Mouse (Mus musculus) heart, postnatal 25 days (tissue): Measurements from ENCODE around the gene Ccdc136. TPM values are rescaled to one million over a fixed set of nuclear protein-coding genes. Genes with fewer than 3 reads are reported as not detected.

Source experiments
- microRNA-seq: library from miRNA; unstranded; fragments of <30 nt; microRNA quantifications from one replicate; pipeline ENCODE4 v1.2.0, GENCODE M21; 2022
- total RNA-seq, 2 experiments: library from RNA; stranded (reverse); gene quantifications; 2 replicates each; pipeline ENCODE4 v1.2.3; 2021

Ccdc136 gene
- total RNA-seq, 2 experiments from 2014 or later = 1.9 to 3.1 TPM

Small RNAs within 50 kb of the gene (microRNA-seq; reads per million reads assigned to microRNA genes)
- gene Gm26220 (not detected), gene Gm44354 (not detected)

Other genes starting within 250 kb of the Ccdc136 start
- 10 to 100 TPM; 18.3 to 18.4 TPM for gene Rbm28, start 231.3 kb upstream of the Ccdc136 start, total RNA-seq
- 1 to 10 TPM; 3.1 to 3.6 TPM for gene Prrt4, start 216.7 kb upstream of the Ccdc136 start, total RNA-seq
- gene Impdh1, start 179.9 kb upstream of the Ccdc136 start, total RNA-seq = 10 to 100 TPM; 22.7 to 23.0 TPM
- 1 to 10 TPM; 5.8 to 6.6 TPM for gene Hilpda, start 123.8 kb upstream of the Ccdc136 start, total RNA-seq
- gene Fam71f2, start 116.7 kb upstream of the Ccdc136 start, total RNA-seq = not detected
- not detected for gene Fam71f1, start 77.2 kb upstream of the Ccdc136 start, total RNA-seq
- 100 to 1,000 TPM; 233 to 264 TPM for gene Calu, start 48.2 kb upstream of the Ccdc136 start, total RNA-seq
- gene Opn1sw, start 7.8 kb upstream of the Ccdc136 start, total RNA-seq = not detected
- 100 to 1,000 TPM; 201 to 220 TPM for gene Flnc, start 36.9 kb downstream of the Ccdc136 start, total RNA-seq
- 100 to 1,000 TPM in 1 of 2 experiments, 10 to 100 TPM in 1; 99.3 to 109 TPM for gene Atp6v1f, start 71.4 kb downstream of the Ccdc136 start, total RNA-seq
- not detected for gene Atp6v1fnb, start 75.1 kb downstream of the Ccdc136 start, total RNA-seq
- gene Kcp, start 111.6 kb downstream of the Ccdc136 start, total RNA-seq = 1 to 10 TPM; 4.4 to 4.6 TPM
- 1 to 10 TPM; 2.7 to 4.2 TPM for gene Irf5, start 130.3 kb downstream of the Ccdc136 start, total RNA-seq
- gene Tnpo3, start 213.6 kb downstream of the Ccdc136 start, total RNA-seq = 10 to 100 TPM; 40.3 to 44.0 TPM